Mouse (Mus musculus) lung, postnatal 4 days (tissue): ENCODE results near the gene Colgalt2.
"Not testable (repeated sequence)": the region's sequence is repeated elsewhere in the genome, so short reads cannot be mapped to it uniquely, and the experiment has no call there.

ENCODE experiments used
- DNase-seq, 2 experiments: peaks; one replicate each; pipeline ENCODE4 v3.0.0; 2021

Gene Colgalt2

DNA sequence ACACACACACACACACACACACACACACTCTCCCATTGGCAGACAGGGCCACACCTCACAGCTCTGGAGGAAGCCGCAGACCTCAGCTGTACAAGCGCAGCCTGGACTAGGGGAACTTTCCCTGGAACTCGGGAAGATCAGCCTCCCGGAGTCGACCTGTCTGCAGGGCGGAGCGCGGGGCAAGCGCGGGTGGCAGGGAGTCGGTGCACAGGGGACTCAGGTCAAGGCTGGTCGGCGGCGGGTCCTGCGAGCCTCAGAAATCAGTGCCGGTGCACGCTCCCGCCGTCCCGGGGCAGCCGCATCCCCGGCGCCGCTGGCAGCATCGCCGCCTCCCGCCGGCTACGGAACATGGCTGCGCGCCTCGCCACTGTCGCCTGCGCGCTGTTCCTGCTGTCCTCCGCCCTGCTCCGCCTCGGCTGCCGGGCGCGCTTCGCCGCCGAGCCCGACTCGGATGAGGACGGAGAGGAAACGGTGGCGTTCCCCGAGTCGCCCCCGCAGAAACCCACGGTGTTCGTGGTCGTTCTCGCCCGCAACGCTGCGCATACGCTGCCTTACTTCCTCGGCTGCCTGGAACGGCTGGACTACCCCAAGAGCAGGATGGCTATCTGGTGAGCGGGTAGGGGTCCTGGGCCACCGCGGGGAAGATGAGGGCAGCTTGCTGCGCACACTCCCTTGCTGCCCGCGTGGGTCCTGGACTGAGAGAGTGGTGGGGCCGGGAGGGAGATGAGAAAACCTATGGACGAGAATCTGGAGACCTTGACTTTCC lies at the start of gene Colgalt2:
Gene Colgalt2 (plus strand): TSS at position 41 of the 766 bp plus-strand sequence.
- peak; percentile 52 to 67 for DNase-seq

DNA sequence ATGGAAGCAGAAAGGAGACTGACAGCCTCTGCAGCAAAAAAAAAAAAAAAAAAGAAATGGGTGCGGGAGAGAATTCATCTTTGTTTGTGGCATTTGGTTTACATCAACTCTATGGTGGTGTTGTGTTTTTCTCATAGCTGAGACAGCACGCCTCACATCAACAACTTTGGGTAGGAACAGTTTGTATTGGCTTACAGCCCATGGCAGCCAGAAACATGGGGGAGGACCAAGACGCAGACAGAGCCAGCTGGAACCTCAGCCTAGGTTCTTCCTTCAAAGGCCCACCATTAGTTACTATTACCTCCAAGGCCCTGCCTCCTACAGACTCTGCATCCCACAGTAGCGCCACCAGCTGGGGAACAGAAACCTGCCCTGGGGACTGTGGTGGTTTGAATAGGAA lies 42.9 kb upstream of the Colgalt2 start:
- DNase-seq, result peak; percentile 12 to 36

DNA sequence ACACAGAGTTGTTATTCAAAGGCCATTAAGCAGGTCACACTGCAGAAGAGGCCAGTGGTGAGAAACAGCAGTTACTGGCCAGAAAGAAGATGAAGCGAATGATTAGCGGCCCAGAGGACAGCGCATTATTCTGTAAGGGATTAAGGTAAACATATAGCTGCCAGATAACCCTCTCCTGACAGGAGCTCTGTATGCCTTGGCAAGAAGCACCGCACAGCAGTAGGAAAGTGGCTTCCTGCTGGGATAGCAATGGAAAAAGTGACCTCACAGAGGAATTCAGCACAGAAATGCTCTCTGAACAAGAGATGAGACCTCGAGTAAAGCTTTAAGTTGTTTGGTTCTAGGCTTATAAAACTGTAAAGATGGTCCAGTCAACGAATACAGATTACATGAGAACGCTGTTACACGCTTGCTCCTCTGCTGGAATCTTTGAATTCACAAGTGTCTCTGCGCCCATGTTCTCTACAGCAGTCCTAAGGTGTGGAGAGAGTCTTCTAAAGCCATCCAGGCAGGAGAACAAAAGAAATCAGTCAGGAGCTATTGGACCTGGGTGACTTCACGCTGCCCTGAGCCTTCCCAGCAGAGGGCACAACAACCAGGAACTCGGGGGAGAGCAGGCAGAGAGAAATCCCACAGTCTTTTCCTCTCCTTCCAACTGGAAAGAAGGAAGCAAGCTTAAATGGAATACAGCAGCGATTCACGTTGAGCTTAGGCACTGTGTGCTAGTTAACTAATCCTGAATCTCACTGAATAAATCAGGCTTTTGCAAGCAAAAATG lies 31.1 kb upstream of the Colgalt2 start:
- DNase-seq, result peak; percentile 17 to 31

DNA sequence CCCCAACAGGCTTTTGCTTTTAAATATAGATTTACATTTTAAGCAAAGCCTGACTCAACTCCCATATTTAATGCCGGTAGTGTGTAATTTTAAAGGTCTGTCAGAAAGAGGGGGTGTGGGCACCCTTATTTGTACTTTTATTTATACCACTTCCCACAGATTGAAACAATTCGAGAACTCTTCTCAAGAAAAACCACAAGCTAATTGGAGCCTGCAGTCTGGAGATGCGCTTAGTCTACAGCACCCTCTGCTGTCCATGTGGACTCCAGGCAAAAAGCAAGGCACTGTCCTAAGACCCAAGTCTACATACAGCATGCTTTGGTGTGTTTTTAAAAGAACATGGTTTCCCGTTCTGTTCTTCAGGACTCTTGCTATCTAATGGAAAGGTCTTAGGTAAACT lies 30.5 kb upstream of the Colgalt2 start:
- peak; percentile 62 to 70 for DNase-seq

DNA sequence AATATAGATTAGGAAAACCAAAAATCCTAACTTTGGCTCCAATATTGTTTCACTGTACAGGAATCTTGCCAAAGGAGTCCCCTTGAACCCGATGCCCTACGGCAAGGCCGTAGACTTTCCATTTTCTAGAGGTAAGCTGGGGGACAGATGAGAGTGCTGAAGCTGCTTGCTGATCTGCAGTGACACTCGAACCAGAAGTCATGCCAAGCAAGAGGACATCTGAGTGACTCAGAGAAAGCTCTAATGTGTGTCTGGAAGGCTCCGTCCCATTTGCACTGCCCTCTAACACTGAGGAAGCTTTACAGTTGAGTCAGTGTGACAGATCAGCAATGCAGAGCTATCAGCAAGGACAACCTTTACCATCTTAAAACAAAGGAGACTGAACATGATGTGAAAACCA lies 21.3 kb upstream of the Colgalt2 start:
- no peak for DNase-seq

DNA sequence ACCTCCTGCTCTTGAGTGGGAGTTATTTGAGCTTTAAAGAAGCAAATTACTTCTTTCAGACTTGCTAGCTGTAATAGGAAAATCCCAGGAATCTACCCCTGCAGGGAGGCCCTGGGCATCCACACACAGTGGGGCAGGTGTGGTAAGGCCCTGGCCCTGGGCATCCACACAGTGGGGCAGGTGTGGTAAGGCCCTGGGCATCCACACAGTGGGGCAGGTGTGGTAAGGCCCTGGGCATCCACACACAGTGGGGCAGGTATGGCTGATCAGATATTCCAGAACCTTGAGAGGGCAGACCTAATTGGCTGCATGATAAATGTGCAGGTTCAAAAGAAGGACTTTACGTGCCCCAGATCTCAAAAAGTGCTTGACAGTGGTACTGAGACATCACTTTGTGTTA lies 15.0 kb upstream of the Colgalt2 start:
- no peak for DNase-seq

DNA sequence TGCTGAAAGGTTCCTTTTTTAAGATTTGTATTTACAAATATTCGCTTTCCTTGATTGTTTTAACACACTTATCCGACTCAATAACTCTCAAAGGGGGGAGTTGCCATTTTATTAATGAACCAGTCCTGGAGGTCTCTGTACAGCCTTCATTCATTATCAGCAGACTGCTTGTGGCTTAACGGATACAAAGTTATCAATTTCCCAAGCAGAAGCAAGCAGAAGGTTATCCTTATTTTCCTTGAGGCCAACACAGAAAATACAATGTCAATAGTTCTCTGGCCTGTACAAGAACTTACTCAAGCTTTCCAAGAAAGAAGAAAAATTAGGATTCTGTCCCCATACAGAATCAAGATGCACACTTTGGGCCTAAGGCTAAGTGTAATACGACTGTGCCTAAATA lies 13.9 kb upstream of the Colgalt2 start:
- not testable (repeated sequence) for DNase-seq

DNA sequence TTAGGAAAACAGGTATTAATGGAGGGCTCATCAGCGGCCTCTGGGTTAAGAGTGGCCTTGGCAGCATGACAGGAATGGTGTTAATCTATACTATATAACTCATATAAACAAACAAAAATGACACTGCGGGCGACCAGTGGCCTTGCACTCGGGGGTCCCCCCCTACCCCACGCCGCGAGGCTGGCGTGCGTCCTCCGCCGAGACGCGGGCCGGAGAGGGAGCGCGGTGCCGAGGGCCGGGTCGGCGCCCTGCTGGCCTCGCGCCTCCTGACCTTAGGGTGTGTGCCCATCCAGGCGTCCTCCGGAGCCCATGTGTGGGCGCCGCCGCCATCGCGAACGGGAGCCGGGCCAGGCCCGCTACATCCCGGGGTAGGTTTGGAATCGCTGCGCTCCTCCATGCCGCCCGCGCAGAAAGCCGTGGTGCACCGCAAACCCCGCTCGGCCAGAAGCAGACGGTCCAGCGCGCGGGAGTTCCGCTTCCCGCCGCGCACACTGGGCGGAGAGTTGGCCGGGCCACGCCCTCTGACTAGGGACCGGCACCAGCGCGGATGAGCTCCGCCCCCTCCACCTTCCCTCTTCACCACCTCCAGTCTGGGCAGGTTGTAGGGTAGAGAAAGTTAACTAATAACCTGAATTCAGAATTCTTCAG lies 13.3 kb upstream of the Colgalt2 start, which contains the start of gene Tsen15:
Gene Tsen15 (minus strand): TSS at position 501 of the 648 bp plus-strand sequence.
- DNase-seq, result peak; percentile 91

DNA sequence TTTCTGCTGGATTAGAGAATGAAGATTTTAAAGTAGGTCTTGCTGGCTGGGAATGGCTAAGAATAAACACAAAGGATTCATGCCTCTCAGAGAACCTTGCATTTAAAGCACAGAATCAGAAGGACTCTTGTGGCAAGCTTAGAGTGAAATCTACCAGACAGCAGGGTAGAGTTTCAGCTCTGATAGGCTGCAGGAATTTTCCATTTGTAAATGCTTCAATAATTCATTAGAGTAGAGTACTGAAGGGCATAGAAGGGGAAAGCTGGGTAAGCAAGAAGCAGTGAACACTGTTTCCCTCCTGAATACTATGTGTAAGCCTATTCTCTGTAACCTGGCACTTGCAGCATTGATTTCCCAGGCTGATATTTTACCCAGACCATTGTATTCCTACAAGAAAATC lies 10.4 kb upstream of the Colgalt2 start:
- DNase-seq, result no peak

DNA sequence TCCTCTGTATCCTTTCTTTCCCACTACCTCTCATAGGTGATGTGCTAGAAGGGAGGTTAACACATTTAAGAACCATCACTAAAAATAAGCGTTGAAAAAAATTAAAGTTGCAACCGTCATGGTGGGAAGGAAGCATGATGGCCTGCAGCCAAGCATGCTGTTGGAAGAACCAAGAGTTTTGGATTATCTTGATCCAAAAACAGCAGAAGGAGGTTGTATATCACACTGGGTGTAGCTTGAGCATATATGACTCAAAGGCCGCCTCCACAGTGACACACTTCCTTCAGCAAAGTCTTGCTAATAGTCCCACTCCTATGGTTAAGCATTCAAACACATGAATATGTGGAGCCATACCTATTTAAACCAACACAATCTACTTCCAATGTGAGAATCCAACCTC lies 5.5 kb upstream of the Colgalt2 start:
- no peak for DNase-seq

DNA sequence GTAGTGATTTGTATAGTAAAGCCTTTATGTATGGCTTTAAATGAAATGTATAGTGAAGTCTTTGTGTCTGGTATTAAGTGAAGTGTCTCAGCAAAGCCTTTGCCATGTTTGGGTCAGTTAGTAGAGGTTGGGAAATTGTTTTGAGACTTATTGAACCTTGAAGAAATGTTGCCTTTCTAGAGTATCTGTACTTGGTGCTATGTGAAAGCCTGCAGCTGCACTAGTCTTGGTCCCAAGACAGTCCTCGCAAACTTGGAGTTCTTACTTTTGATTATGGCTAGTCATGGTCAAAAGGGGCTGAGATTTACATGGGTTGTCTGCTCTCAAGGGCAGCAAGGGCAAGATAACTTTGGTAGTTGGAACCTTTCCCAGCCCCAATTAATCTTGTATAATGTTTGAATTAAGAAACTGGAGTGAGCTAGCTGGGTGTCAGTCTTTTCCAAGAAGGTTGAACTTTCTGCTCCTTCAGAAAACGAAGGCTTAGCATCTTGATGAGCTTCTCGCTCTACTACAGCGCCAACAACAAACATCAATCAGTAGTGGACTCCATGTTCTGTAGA lies 4.6 kb upstream of the Colgalt2 start:
- DNase-seq, result peak in 1 of 2 experiments; percentile 29

DNA sequence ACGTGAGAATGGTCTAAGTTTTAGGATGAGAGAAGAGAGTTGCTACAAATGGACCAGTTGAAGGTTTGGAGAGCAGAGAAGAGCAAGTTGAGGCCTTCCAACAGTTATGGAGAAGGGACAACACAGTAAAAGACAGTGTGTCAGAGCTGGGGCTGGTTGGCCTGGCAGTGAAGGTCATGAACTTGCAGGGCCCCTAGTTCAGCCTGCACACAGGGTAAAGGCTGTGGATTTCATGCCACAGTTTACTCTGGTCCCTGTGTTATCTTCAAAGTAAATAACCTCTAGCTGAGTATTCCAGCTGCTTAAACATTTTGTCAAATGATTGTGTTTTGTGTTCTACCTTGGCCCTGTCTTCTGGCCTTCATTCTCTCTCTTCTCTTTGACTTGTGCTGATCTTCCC lies 922 bp upstream of the Colgalt2 start:
- no peak for DNase-seq

DNA sequence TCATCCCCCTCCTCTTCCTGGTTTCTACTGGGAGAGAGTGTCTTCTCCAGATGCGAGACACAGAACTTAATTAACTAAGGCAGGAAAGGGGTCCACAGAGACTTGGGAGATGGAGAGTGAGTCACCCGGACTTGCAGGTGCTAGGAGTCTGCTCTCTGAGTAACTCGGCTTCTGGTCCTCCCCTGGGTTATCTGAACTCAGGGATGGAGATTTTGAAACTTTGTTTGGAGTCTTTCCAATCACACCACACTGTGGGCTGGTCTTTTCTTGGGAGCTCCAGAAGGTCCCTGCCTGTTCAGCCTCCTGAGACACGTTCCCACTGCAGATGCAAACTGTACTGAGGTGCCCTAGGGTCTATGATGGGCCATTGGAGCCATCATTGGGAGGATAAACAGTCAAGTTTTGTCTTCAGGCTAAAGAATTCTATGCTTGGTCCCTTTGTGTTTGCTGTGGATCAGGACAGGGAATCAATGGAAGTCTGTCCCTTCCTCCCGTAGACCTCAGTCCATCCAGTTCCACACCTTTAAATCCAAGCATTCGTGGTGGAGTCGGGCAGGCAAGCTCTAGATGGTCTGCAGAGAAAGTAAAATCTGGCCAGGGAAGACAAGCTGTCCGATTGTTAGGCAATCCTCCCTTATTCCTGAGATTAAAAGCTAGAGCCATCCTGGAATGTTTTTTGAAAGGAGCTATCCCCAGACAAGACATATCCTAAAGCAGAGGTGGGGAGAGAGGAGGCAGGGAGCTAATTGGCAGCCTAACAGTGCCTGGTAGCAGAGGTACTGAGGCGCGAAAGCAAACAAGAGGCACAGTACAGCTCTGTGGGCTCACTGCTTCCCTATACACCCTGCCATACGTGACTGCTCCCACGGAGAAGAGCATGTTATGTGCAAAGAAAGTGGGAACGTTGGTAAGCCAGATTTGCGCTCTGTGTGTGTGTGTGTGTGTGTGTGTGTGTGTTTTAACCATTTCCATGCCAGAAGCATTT lies 1.2 kb downstream of the Colgalt2 start:
- no peak for DNase-seq

DNA sequence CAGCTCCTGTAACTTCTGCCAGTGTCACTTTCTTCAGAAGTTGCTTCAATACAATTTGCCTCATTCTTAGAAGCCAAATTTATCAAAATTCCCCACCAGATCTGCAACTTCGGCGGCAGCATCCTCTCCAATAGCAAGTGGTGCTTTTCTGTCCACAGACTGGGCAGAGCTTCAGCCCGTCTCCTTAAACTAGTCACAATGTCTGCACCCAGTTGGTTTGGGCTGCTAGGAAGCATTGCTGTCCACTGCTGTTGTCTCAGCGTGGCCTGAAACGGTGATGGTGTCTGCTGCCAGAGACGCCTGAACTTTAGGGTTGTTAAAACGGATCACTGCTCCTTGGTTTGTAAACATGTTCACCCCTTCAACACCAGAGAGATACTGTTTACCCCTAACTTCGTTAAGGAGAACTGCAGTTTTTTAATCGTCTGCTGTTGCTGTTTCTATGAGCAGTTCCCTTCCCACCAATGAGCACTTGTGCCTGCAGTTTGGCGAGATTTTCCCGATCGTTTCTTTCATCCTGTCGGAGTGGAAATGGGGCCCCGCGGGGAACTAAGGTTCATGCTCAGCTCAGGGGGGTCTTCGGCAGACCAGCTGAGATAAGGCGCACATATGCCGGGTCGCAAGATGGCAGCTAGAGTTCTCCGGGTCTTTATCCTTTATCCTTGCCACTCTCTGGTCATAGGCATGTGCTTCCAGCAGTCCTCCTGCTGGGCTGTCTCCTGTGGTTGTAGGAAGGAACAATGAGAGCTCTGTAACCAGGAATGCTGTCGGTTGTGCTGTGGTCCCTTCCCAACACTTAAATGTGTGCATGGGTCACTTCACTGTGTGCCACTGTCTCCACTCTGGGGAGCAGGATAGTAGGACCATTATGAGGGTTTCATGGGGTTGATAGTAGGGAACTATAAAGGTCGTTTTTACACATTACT lies 7.7 kb downstream of the Colgalt2 start:
- DNase-seq, result no peak

DNA sequence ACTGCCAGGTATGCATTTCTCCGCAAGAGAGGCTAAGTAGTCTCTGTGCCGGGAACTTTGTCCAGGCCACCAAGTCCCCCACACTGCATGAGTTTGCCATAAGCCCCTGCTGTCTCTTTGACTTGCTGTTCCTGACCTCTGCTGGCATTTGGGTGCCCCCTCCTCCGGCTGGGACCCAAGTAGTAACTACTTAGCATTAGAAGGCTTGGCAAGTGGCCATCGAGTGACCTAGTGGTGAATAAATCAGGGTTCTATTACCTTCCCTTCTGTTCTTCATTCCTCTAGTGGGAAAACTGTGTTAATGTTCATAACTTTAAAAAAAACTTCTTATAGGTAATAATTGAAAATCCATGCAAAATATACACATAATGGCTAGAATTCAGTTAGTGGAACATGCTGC lies 9.7 kb downstream of the Colgalt2 start:
- no peak for DNase-seq

DNA sequence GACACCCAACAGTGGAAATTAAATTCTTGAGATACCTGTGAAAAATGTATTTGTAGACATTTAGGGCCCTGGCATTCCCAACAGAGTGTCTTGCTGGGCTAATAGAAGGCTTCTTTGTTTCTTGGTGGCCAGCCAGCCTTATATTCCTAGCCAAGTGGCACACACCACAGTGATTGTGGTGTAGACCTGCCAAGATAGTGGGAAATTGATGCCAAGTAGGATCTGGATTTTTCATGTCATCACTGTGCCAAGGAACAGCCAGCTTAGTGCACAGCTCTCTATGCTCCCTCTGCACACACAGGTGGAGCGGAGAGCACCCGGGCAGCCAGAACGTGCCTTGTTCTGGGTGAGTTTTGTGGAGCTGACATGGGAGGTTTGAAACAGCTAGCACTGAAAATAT lies 11.0 kb downstream of the Colgalt2 start:
- DNase-seq, result no peak

DNA sequence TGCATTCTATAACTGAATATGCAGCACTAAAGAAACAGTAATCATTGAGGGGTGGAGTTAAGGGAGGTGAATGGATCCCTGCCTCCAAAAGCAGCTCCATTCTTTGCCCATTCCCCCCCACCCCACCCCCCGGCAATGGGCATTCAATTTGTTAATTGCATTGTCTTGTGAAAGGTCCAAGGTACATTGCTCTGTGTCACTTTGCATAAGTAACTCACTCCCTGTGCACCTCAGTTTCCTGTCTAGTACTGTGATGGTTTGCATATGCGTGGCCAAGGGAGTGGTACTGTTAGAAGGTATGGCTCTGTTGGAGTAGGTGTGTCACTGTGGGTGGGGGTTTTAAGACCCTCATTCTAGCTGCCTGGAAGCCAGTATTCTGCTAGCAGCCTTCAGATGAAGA lies 13.5 kb downstream of the Colgalt2 start:
- DNase-seq, result no peak

DNA sequence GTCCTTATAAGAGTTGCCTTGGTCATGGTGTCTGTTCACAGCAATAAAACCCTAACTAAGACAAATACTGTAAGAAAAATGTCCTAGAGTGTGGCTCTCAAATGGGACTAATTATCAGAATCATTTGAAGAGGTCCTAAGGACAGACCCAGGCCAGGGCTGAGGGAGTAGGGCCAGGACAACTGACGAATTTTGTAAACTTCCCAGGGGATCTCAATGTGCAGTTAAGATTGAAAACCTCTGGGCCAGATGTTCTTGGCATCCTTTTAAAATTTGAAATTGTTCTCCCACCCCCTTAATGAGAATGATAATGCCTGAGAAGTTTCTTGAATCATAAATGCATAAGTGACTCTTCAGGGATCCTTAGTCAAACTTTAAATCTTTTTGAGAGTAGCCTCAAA lies 14.3 kb downstream of the Colgalt2 start:
- no peak for DNase-seq

DNA sequence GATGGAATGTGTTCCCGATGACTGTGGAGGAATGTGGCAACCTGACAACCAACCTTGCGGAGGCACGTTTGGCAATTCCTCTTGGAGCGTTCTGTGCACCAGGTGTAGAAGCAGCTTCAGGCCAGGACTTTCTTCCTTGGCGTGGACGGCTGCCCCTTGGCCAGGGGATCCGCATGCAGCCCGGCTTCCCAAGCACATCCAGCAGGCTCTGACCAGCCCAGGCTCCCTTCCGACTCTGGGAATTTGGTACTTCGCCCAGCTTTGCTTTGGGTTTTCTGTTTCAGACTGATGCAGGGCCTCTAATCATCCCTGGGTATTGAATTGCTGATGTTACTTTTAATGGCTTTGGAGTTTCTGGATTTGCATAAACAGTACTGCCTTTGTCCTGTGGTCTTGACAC lies 14.8 kb downstream of the Colgalt2 start:
- no peak for DNase-seq

DNA sequence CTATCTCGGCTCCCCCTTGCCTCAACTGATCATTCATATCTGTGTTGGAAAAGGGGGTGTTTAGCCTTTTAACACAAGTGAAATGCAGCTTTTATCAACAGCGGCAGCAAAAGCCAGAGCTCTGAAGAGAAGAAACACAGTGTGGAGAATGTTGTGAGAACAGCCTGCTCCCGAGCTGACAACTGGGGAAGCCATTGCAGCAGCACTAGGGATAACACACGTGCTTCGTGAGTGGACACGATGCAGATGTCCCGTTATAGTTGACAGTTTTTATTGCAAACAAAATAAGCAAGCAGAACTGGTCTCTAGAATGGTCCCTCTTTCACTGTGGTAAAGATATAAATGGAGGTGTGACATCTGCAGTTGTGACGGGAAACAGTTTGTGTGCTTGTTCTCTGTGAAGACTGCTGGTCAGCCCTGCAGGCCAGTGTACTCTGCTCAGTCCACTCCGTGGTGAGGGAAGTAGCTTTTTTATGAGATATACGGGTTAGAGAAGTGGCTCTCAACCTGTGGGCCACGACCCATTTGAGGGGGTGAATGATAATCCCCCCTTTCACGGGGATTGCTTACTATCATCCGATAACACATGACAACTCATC lies 16.8 kb downstream of the Colgalt2 start:
- peak in 1 of 2 experiments; percentile 50 for DNase-seq

DNA sequence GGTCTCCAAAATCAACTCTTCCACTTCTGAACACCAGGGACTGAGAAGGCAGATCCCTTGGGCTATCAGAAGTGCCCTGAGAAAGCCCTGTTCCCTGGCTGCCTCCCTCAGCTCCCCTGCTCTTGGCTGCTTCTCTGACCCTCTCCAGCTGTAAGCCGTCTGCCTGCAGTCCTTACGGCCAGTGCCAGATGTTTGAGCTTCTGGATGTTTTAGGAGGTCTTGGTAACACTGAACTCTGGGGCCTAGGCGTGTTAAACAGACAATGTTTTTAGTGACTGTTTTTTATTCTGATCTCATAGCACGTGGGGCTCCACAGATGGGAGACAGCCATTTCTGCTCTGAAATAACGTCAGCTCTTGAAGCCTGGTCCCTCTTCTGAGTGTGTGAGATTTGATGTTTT lies 18.0 kb downstream of the Colgalt2 start:
- peak; percentile 33 to 70 for DNase-seq
